Mouse (Mus musculus): ENCODE measurements around the gene Cyct.

GRCm38 (mm10) chr2:76378646-76379045, 18.4 kb upstream of the Cyct start:
- TF ChIP-seq EP300 (IDR thresholded peaks at IDR 0.05; ENCODE audit: low read depth) (no peak), CTCF (IDR thresholded peaks at IDR 0.05; ENCODE audit: low read depth) (no peak)

Data from liver, postnatal 0 days (tissue).